Mouse (Mus musculus): ENCODE measurements around the gene Gm20388.

- TF ChIP-seq CTCF (IDR thresholded peaks at IDR 0.05; ENCODE audit: borderline replicate concordance, insufficient read depth, low read depth, low read length), result no peak
- TF ChIP-seq POLR2A (IDR thresholded peaks at IDR 0.05; ENCODE audit: borderline replicate concordance, insufficient read depth, low read length), result no peak
Observed at GRCm38 (mm10) chr8:123193771-123194170, 3283.1 kb downstream of the Gm20388 start.
